Mouse (Mus musculus): Measurements from ENCODE around the gene Grhl1. TPM values are rescaled to one million over a fixed set of nuclear protein-coding genes. Genes with fewer than 3 reads are reported as not detected.
"Not testable (repeated sequence)": the region's sequence is repeated elsewhere in the genome, so short reads cannot be mapped to it uniquely, and the experiment has no call there.

The Grhl1 gene
- total RNA-seq, 2 experiments from 2014 or later: 0.93 to 1.4 TPM

- no peak for DNase-seq
Observed at GRCm38 (mm10) chr12:24592055-24592454, 20.0 kb downstream of the Grhl1 start.

- peak; percentile 54 for DNase-seq
Observed at GRCm38 (mm10) chr12:24592956-24593672, 21.0 kb downstream of the Grhl1 start.

GRCm38 (mm10) chr12:24597376-24597775, 25.3 kb downstream of the Grhl1 start:
- no peak for DNase-seq

- no peak for DNase-seq
Observed at GRCm38 (mm10) chr12:24599366-24599895, 27.3 kb downstream of the Grhl1 start.

- no peak for DNase-seq
Observed at GRCm38 (mm10) chr12:24600074-24600473, 28.0 kb downstream of the Grhl1 start.

- DNase-seq: peak; percentile 84
Observed at GRCm38 (mm10) chr12:24600806-24601205, 28.7 kb downstream of the Grhl1 start.

- peak; percentile 86 for DNase-seq
Observed at GRCm38 (mm10) chr12:24603266-24603665, 31.2 kb downstream of the Grhl1 start.

- DNase-seq: no peak
Observed at GRCm38 (mm10) chr12:24606166-24606565, 34.1 kb downstream of the Grhl1 start.

- DNase-seq: no peak
Observed at GRCm38 (mm10) chr12:24612591-24612990, 40.5 kb downstream of the Grhl1 start.

- no peak for DNase-seq
Observed at GRCm38 (mm10) chr12:24614452-24615075, 42.5 kb downstream of the Grhl1 start.

- DNase-seq: no peak
Observed at GRCm38 (mm10) chr12:24615140-24615539, 43.1 kb downstream of the Grhl1 start.

- DNase-seq: no peak
Observed at GRCm38 (mm10) chr12:24619436-24619835, 47.4 kb downstream of the Grhl1 start.

- DNase-seq: no peak
Observed at GRCm38 (mm10) chr12:24623486-24624251, 51.6 kb downstream of the Grhl1 start.

GRCm38 (mm10) chr12:24626401-24626800, 54.3 kb downstream of the Grhl1 start:
- DNase-seq: no peak

- DNase-seq: peak; percentile 20
Observed at GRCm38 (mm10) chr12:24627215-24627614, 55.1 kb downstream of the Grhl1 start.

- peak; percentile 74 for DNase-seq
Observed at GRCm38 (mm10) chr12:24630220-24630619, 58.1 kb downstream of the Grhl1 start.

- DNase-seq: no peak
Observed at GRCm38 (mm10) chr12:24632404-24632803, 60.3 kb downstream of the Grhl1 start.

- DNase-seq: peak; percentile 52
Observed at GRCm38 (mm10) chr12:24633753-24634191, 61.7 kb downstream of the Grhl1 start.

- DNase-seq: no peak
Observed at GRCm38 (mm10) chr12:24634212-24634611, 62.1 kb downstream of the Grhl1 start.

GRCm38 (mm10) chr12:24634648-24635047, 62.6 kb downstream of the Grhl1 start:
- no peak for DNase-seq

GRCm38 (mm10) chr12:24638787-24639186, 66.7 kb downstream of the Grhl1 start:
- not testable (repeated sequence) for DNase-seq

GRCm38 (mm10) chr12:24642370-24642802, 70.3 kb downstream of the Grhl1 start:
- DNase-seq: peak; percentile 90

- DNase-seq: peak; percentile 65
Observed at GRCm38 (mm10) chr12:24644125-24644571, 72.1 kb downstream of the Grhl1 start.

All from heart, postnatal 4 days (tissue).